In genomic region chr16:36492420-36492819, GRCm38 (mm10) we compare ENCODE assay signal across 29 mouse cellular contexts. TPM values are rescaled to one million over a fixed set of nuclear protein-coding genes. Genes with fewer than 3 reads are reported as not detected.
"Had no signal": no experiment of that assay in that cellular context is flagged by ENCODE, and none has a peak within 500 bp of the region (broad histone marks: within the 10 kb centered on the region; RNA-seq: fewer than 3 reads in every experiment).

No protein-coding gene starts in this region.

- ATAC-seq: hindbrain, postnatal 0 days; inflammation-experienced regulatory T-cells, adult 6 months; intestine, embryonic 16.5 days; liver, postnatal 0 days; lung, postnatal 0 days; midbrain, embryonic 13.5 days; midbrain, embryonic 16.5 days had no signal

- DNase-seq: layer of hippocampus, adult 9-11 months; liver; liver, postnatal 0 days; lung, embryonic 14.5 days; thymus, adult 2 months; thymus, postnatal 14 days; thymus, postnatal 4 days had no signal

- H3K4me1 ChIP-seq: limb, embryonic 10.5 days; limb, embryonic 13.5 days; megakaryocyte, embryonic 14.5 days; midbrain, embryonic 10.5 days; midbrain, embryonic 13.5 days; neural tube, embryonic 13.5 days had no signal

- H3K27me3 ChIP-seq: limb, embryonic 13.5 days; midbrain, embryonic 13.5 days; neural tube, embryonic 13.5 days had no signal

- H3K27ac ChIP-seq: hindbrain, postnatal 0 days; layer of hippocampus, adult 2 months; limb, embryonic 10.5 days; limb, embryonic 13.5 days; liver, embryonic 14.5 days; macrophage; midbrain, embryonic 10.5 days; midbrain, embryonic 13.5 days; neural tube, embryonic 13.5 days had no signal

- H3K4me2 ChIP-seq: limb, embryonic 13.5 days; lung, embryonic 14.5 days; midbrain, embryonic 13.5 days; neural tube, embryonic 13.5 days had no signal

- H3K9ac ChIP-seq: limb, embryonic 13.5 days; liver, embryonic 14.5 days; liver, postnatal 0 days; lung, embryonic 14.5 days; midbrain, embryonic 13.5 days; neural tube, embryonic 13.5 days had no signal

- H3K4me3 ChIP-seq: layer of hippocampus, adult 2 months; limb, embryonic 10.5 days; limb, embryonic 13.5 days; megakaryocyte, embryonic 14.5 days; midbrain, embryonic 10.5 days; midbrain, embryonic 13.5 days; myocyte; neural tube, embryonic 13.5 days had no signal

- H3K9me3 ChIP-seq: limb, embryonic 10.5 days; limb, embryonic 13.5 days; midbrain, embryonic 10.5 days; midbrain, embryonic 13.5 days; neural tube, embryonic 13.5 days had no signal

- H3K36me3 ChIP-seq: limb, embryonic 10.5 days; limb, embryonic 13.5 days; midbrain, embryonic 10.5 days; midbrain, embryonic 13.5 days; neural tube, embryonic 13.5 days had no signal

RNA-seq across cellular contexts. Expression of gene Stfa3, which starts 37.2 kb away (rescaled TPM):
- total RNA-seq: hindbrain, postnatal 0 days; layer of hippocampus, adult 2 months; layer of hippocampus, postnatal 25 days; left cerebral cortex, adult 18-20 months; left cerebral cortex, postnatal 25 days; monocyte, adult 5-6 weeks had no signal
- polyA plus RNA-seq: hindbrain, postnatal 0 days; inflammation-experienced regulatory T-cells, adult 6 months; large intestine, adult 2 months; limb, embryonic 10.5 days; lung, embryonic 14.5 days; macrophage; midbrain, embryonic 10.5 days; midbrain, embryonic 13.5 days; myocyte; small intestine, adult 2 months; spleen, adult 2 months; thymus, adult 2 months had no signal
